Mouse (Mus musculus): ENCODE data around the gene Fndc10. TPM values are rescaled to one million over a fixed set of nuclear protein-coding genes. Genes with fewer than 3 reads are reported as not detected.

Fndc10 gene
- polyA plus RNA-seq, 1 experiment from 2014 or later, result 2.8 TPM

DNA sequence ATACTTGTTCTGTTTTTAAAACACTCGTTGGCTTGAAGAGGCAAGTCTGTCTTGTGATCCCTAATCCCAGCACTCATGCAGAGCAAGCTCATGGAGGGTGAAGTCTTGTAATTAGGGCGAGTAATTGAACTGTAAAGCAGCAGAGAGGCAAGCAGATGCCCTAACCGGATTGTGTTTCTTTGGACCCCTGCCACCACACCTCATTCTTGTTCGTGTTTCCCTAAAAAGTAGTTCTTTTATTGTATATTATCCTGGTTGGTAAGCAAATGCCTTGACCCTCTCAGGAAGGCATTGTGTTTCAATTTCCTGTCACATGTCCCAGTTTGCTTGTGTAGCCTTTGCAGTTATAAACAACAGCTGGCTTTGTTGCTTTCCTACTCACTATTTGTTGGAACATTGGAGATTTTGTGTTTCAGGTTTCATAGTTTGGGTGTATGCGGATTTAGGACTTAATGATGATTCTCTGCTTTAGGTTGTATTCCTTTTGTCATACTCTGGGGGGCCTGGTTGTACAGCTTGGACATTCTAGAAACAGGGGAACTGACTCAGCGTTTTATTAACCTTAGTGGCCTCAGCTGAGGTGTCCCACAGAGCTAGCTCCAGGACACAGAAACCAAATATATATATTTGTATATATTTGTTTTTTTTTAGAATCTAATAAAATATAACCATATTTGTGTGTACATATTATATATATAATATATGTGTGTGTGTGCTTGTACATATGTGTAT lies 16.5 kb downstream of the Fndc10 start:
- Histone ChIP-seq H3K4me3 (ENCODE audit: low read length) (no peak overlapping the region), H3K9me3 (ENCODE audit: control insufficient read depth, low read length) (no peaks in the 10 kb centered on the region), H3K27me3 (ENCODE audit: control insufficient read depth, insufficient read depth, low read length) (no peaks in the 10 kb centered on the region), H3K27ac (ENCODE audit: low read depth, low read length) (no peak overlapping the region), H3K36me3 (ENCODE audit: control insufficient read depth, insufficient read depth, low read length) (peaks cover 12% of the 10 kb centered on the region), H3K4me1 (ENCODE audit: control insufficient read depth, insufficient read depth, low read length) (peaks cover 5% of the 10 kb centered on the region; the same call in 1 of the 2 replicates), H3K9ac (ENCODE audit: low read depth, low read length) (no peak overlapping the region), H3K4me2 (replicated peaks; ENCODE audit: low read depth, low read length) (no peak overlapping the region)
- WGBS, result 54% methylated on average over 6 of the region's 6 CpGs
- no peak for ATAC-seq (ENCODE audit: low FRiP score, low TSS enrichment)

DNA sequence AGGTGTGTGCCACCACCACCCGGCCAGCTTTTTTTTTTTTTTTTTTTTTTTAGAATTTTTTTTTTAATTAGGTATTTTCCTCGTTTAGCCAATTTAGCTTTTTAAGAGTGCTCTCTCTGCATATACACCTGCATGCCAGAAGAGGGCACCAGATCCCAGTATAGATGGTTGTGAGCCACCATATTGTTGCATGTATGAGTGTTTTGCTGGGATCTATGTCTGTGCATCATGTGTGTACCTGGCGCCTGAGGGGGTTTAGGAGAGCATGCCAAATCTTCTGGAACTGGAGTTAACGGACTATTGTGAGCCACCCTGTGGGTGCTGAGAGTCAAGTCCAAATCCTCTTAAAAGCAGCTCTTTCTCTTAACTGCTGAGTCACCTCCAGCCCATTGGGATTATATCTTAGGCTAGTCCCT lies 27.5 kb downstream of the Fndc10 start:
- H3K9me3 ChIP-seq (ENCODE audit: control insufficient read depth, low read length), result no peaks in the 10 kb centered on the region
- H3K27ac ChIP-seq (ENCODE audit: low read depth, low read length), result no peak overlapping the region
- H3K9ac ChIP-seq (ENCODE audit: low read depth, low read length), result no peak overlapping the region
- no peaks in the 10 kb centered on the region for H3K27me3 ChIP-seq (ENCODE audit: control insufficient read depth, insufficient read depth, low read length)
- H3K36me3 ChIP-seq (ENCODE audit: control insufficient read depth, insufficient read depth, low read length), result peaks cover 21% of the 10 kb centered on the region
- H3K4me1 ChIP-seq (ENCODE audit: control insufficient read depth, insufficient read depth, low read length), result no peaks in the 10 kb centered on the region
- H3K4me3 ChIP-seq (ENCODE audit: low read length), result no peak overlapping the region
- WGBS, result 68% methylated on average over 4 of the region's 4 CpGs
- H3K4me2 ChIP-seq (replicated peaks; ENCODE audit: low read depth, low read length), result no peak overlapping the region
- ATAC-seq (ENCODE audit: low FRiP score, low TSS enrichment), result 0 out of 2 replicates have a peak, but pooled peaks have one; percentile 55

DNA sequence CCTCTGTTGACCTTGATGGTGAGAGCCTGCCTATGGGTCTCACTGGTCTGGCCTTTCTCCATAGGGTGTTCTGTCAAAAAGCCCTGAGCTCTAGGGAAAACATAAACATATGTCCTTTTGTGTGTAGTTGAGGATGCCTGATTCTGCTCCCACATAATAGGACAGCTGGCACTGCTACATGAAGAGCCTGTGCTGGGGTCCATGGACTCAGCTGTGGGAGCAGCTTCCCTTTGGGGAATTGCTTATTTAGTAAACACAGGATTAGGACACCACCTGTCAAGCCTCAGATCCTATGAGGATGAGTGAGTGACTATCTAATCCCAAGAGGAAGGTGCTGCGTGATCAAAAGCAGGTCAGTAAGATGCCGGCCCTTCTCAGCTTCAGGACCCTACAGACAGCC lies 33.9 kb downstream of the Fndc10 start:
- no peaks in the 10 kb centered on the region for H3K4me1 ChIP-seq (ENCODE audit: control insufficient read depth, insufficient read depth, low read length)
- H3K9me3 ChIP-seq (ENCODE audit: control insufficient read depth, low read length), result no peaks in the 10 kb centered on the region
- no peaks in the 10 kb centered on the region for H3K27me3 ChIP-seq (ENCODE audit: control insufficient read depth, insufficient read depth, low read length)
- peaks cover 17% of the 10 kb centered on the region for H3K36me3 ChIP-seq (ENCODE audit: control insufficient read depth, insufficient read depth, low read length)
- no peak overlapping the region for H3K4me2 ChIP-seq (replicated peaks; ENCODE audit: low read depth, low read length)
- WGBS, result 87% methylated on average over 2 of the region's 2 CpGs
- no peak for ATAC-seq (ENCODE audit: low FRiP score, low TSS enrichment)
- H3K9ac ChIP-seq (ENCODE audit: low read depth, low read length), result no peak overlapping the region
- no peak overlapping the region for H3K27ac ChIP-seq (ENCODE audit: low read depth, low read length)
- no peak overlapping the region for H3K4me3 ChIP-seq (ENCODE audit: low read length)

DNA sequence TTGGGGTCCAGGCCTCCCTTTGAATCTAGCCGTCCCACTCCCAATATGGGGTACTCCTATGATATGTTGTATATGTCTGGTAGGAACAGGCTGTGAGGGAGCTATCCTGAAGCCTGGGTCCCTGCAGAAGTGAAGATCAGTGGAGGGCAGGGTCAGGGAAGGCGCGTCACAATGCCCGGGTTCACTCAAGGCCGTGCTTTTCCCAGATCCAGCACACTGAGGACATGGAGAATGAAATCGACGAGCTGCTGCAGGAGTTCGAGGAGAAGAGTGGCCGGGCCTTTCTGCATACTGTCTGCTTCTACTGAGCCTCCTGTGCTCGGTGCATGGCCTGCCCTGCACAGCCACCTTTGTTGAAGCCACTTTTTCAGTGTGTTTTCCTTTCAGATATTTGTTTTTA lies 39.1 kb downstream of the Fndc10 start:
- Histone ChIP-seq H3K9me3 (ENCODE audit: control insufficient read depth, low read length) (no peaks in the 10 kb centered on the region), H3K4me2 (replicated peaks; ENCODE audit: low read depth, low read length) (no peak overlapping the region), H3K4me3 (ENCODE audit: low read length) (no peak overlapping the region), H3K4me1 (ENCODE audit: control insufficient read depth, insufficient read depth, low read length) (peaks cover 15% of the 10 kb centered on the region), H3K27me3 (ENCODE audit: control insufficient read depth, insufficient read depth, low read length) (no peaks in the 10 kb centered on the region), H3K27ac (ENCODE audit: low read depth, low read length) (no peak overlapping the region), H3K36me3 (ENCODE audit: control insufficient read depth, insufficient read depth, low read length) (peaks cover 23% of the 10 kb centered on the region), H3K9ac (ENCODE audit: low read depth, low read length) (no peak overlapping the region; the same call in 1 of the 2 replicates)
- no peak for ATAC-seq (ENCODE audit: low FRiP score, low TSS enrichment)
- WGBS, result 89% methylated on average over 10 of the region's 10 CpGs

DNA sequence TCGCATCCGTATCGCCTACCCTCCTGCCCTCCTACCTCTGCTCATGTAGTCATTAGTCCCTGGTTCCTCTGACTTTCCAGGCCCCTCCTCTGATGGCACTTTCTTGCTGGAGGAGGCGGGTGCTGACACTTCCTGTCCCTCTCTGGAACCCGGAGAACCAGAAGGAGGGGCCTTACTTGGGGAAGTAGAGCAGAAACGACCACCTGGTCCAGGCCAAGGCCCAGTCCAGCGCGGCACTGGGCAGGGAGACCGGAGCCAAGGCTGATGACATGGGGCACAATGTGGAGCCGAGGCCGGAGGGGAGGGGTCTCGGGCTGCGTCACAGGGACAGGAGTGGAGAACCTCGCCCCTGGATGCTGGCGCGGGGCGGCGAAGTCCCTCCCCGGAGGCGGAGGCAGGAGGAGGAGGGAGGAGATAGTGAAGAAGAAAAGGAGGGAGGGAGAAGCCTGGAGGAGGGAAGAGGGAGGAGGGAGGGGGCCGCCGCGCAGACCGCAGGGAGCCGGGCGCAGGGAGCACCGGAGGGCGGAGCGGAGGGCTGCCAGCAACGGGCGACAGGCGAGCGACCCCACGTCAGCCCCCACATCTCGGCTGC lies 40.3 kb downstream of the Fndc10 start, which contains the start of gene Tmem240:
Gene Tmem240 (plus strand): TSS at position 451 of the 592 bp plus-strand sequence.
- Histone ChIP-seq H3K9me3 (ENCODE audit: control insufficient read depth, low read length) (no peaks in the 10 kb centered on the region), H3K4me2 (replicated peaks; ENCODE audit: low read depth, low read length) (peak within 1 kb of the TSS; percentile 91), H3K9ac (ENCODE audit: low read depth, low read length) (peak within 1 kb of the TSS; percentile 86), H3K36me3 (ENCODE audit: control insufficient read depth, insufficient read depth, low read length) (peaks cover 22% of the 10 kb centered on the region), H3K4me3 (ENCODE audit: low read length) (peak within 1 kb of the TSS; percentile 76), H3K27me3 (ENCODE audit: control insufficient read depth, insufficient read depth, low read length) (no peaks in the 10 kb centered on the region), H3K27ac (ENCODE audit: low read depth, low read length) (peak within 1 kb of the TSS; percentile 82), H3K4me1 (ENCODE audit: control insufficient read depth, insufficient read depth, low read length) (peaks cover 15% of the 10 kb centered on the region)
- peak; percentile 93 for ATAC-seq (ENCODE audit: low FRiP score, low TSS enrichment)
- 2% methylated on average over 27 of the region's 35 CpGs for WGBS

DNA sequence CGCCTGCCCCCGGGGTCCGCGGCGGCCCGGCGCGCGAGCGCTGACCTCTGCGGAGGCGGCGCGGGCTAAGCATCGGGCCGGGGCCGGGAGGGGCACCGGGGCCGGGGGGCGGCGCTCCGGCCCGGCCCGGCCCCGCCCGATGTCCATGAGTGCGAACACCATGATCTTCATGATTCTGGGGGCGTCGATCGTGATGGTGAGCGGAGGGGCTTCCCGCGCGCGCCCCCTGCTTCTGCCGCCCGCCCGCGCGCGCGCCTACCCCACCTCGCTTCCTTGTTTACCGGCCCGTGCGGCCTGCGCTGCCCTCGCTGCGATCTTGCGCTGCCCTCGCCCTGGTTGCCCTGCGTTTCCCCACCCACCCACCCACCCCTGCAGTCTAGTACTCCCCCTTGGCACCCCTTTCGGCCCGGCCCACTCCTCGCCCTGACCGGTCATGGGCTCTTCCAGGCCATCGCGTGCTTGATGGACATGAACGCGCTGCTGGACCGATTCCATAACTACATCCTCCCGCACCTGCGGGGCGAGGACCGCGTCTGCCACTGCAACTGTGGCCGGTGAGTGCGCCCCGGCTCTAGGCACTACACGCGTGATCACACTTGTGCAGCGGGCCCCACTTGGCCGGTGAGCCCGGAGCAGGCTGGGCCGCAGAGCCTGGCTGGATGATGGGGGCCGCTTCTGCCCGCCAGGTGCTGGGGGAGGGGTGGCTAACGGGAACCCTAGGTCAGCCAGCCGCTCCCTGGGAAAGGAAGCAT lies 41.0 kb downstream of the Fndc10 start:
- peak; percentile 75 for ATAC-seq (ENCODE audit: low FRiP score, low TSS enrichment)
- under 1% methylated on average over 45 of the region's 79 CpGs for WGBS
- Histone ChIP-seq H3K9ac (ENCODE audit: low read depth, low read length) (peak overlapping the region; percentile 86), H3K4me1 (ENCODE audit: control insufficient read depth, insufficient read depth, low read length) (peaks cover 15% of the 10 kb centered on the region), H3K4me3 (ENCODE audit: low read length) (peak overlapping the region; percentile 76), H3K27me3 (ENCODE audit: control insufficient read depth, insufficient read depth, low read length) (no peaks in the 10 kb centered on the region), H3K9me3 (ENCODE audit: control insufficient read depth, low read length) (no peaks in the 10 kb centered on the region), H3K36me3 (ENCODE audit: control insufficient read depth, insufficient read depth, low read length) (peaks cover 29% of the 10 kb centered on the region), H3K27ac (ENCODE audit: low read depth, low read length) (peak overlapping the region; percentile 82), H3K4me2 (replicated peaks; ENCODE audit: low read depth, low read length) (peak overlapping the region; percentile 91)

DNA sequence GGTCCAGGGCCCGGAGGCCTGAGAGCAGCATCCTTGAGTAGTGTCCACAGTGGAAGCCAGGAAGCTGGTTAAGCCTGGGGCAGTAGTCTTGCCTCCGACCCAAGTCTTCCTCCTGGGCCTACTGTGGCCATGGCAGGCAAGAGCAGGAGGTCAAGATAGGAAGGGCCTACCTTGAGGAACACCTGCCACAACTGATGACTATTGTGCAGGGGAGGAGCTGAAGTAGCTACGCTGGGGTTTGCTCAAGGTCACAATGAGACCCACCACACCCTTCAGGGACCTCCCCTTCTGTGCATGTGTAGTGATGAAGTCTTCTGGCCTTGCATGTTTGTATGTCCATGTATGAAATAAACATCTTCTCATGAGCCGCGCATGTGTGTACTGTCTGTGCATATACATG lies 41.6 kb downstream of the Fndc10 start:
- peaks cover 15% of the 10 kb centered on the region for H3K4me1 ChIP-seq (ENCODE audit: control insufficient read depth, insufficient read depth, low read length)
- no peaks in the 10 kb centered on the region for H3K9me3 ChIP-seq (ENCODE audit: control insufficient read depth, low read length)
- H3K9ac ChIP-seq (ENCODE audit: low read depth, low read length), result peak overlapping the region; percentile 86
- 75% methylated on average over 5 of the region's 5 CpGs for WGBS
- peak overlapping the region; percentile 91 for H3K4me2 ChIP-seq (replicated peaks; ENCODE audit: low read depth, low read length)
- no peaks in the 10 kb centered on the region for H3K27me3 ChIP-seq (ENCODE audit: control insufficient read depth, insufficient read depth, low read length)
- peak overlapping the region; percentile 76 for H3K4me3 ChIP-seq (ENCODE audit: low read length)
- peaks cover 35% of the 10 kb centered on the region for H3K36me3 ChIP-seq (ENCODE audit: control insufficient read depth, insufficient read depth, low read length)
- H3K27ac ChIP-seq (ENCODE audit: low read depth, low read length), result no peak overlapping the region
- no peak for ATAC-seq (ENCODE audit: low FRiP score, low TSS enrichment)

DNA sequence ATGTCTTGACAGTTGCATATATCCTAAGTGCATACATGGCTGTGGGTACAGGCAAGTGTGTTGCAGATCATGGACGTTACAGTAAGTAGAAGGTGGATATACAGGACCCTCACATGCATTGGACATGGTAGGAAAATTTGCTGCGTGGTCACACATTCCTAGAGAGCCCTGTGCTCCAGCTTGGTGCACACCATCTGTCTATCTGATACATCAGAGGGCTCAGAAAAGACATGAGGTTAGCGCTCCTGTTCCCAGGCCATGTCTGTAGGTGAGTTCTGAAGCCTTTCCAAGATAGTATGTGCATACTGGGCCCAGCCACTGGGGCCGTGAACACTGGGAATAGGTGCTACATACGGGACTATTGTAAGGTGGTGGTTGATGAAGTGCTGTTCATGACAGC lies 42.3 kb downstream of the Fndc10 start:
- no peak for ATAC-seq (ENCODE audit: low FRiP score, low TSS enrichment)
- Histone ChIP-seq H3K36me3 (ENCODE audit: control insufficient read depth, insufficient read depth, low read length) (peaks cover 42% of the 10 kb centered on the region), H3K4me1 (ENCODE audit: control insufficient read depth, insufficient read depth, low read length) (peaks cover 15% of the 10 kb centered on the region), H3K4me3 (ENCODE audit: low read length) (no peak overlapping the region), H3K27me3 (ENCODE audit: control insufficient read depth, insufficient read depth, low read length) (no peaks in the 10 kb centered on the region), H3K4me2 (replicated peaks; ENCODE audit: low read depth, low read length) (peak overlapping the region; percentile 91; the same call in 1 of the 2 replicates), H3K9me3 (ENCODE audit: control insufficient read depth, low read length) (no peaks in the 10 kb centered on the region), H3K27ac (ENCODE audit: low read depth, low read length) (no peak overlapping the region), H3K9ac (ENCODE audit: low read depth, low read length) (no peak overlapping the region)
- 96% methylated on average over 5 of the region's 5 CpGs for WGBS
